Mouse (Mus musculus) midbrain, embryonic 16.5 days (tissue): ENCODE results near the gene Nfam1. TPM values are rescaled to one million over a fixed set of nuclear protein-coding genes. Genes with fewer than 3 reads are reported as not detected.
"Not testable (repeated sequence)": the region's sequence is repeated elsewhere in the genome, so short reads cannot be mapped to it uniquely, and the experiment has no call there.

Source experiments
- ATAC-seq: fragments of 200-750 bp; cut with Nextera tagmentation; 2 replicates; pipeline ENCODE4 v1.8.0; 2017; ENCODE audit warnings: moderate TSS enrichment
- H3K27ac ChIP-seq: fragments of 300-500 bp; sonication (generic); 2 replicates; pipeline ENCODE4 v1.5.1; 2014; ENCODE audit warnings: mild to moderate bottlenecking, low read length, mixed read lengths
- H3K27me3 ChIP-seq: fragments of 300-500 bp; sonication (generic); 2 replicates; pipeline ENCODE4 v1.6.1; 2014; ENCODE audit warnings: low read depth, low read length, mixed read lengths; ENCODE audit not compliant: control insufficient read depth, insufficient read depth
- H3K36me3 ChIP-seq: fragments of 300-500 bp; sonication (generic); 2 replicates; pipeline ENCODE4 v1.6.1; 2014; ENCODE audit warnings: mild to moderate bottlenecking, low read length, moderate library complexity, mixed read lengths; ENCODE audit not compliant: control insufficient read depth, insufficient read depth
- H3K4me1 ChIP-seq: fragments of 300-500 bp; sonication (generic); 2 replicates; pipeline ENCODE4 v1.6.1; 2014; ENCODE audit warnings: mild to moderate bottlenecking, low read length, mixed read lengths; ENCODE audit not compliant: control insufficient read depth, insufficient read depth
- H3K4me2 ChIP-seq: fragments of 300-500 bp; sonication (generic); 2 replicates; pipeline ENCODE4 v1.6.1; 2014; ENCODE audit warnings: mild to moderate bottlenecking, low read length, mixed read lengths
- H3K4me3 ChIP-seq: fragments of 300-500 bp; sonication (generic); 2 replicates; pipeline ENCODE4 v1.5.1; 2014; ENCODE audit warnings: low read depth, mild to moderate bottlenecking, low read length, moderate library complexity, mixed read lengths
- H3K9ac ChIP-seq: fragments of 300-500 bp; sonication (generic); 2 replicates; pipeline ENCODE4 v1.6.1; 2014; ENCODE audit warnings: low read depth, low read length, mixed read lengths
- H3K9me3 ChIP-seq: fragments of 300-500 bp; sonication (generic); replicated peaks from 2 replicates; pipeline ENCODE4 v1.6.1; 2014; ENCODE audit warnings: mild to moderate bottlenecking, low read length, mixed read lengths; ENCODE audit not compliant: control insufficient read depth, poor library complexity, severe bottlenecking
- WGBS: fragments of 180-500 bp; shearing (Covaris S2); extraction: QIAGEN DNeasy Blood & Tissue Kit; methylation state at CpG from one replicate; pipeline ENCODE4 v1.1.7; 2014; 5-methylcytosine and 5-hydroxymethylcytosine counted together
- polyA plus RNA-seq: library from polyadenylated mRNA; unstranded; fragments of >200 nt; fragmentation: Nextera tagmentation; extraction: Ambion mirVana; gene quantifications from 2 replicates; pipeline ENCODE4 v1.2.1, GENCODE M21; 2015

The Nfam1 gene
- polyA plus RNA-seq = 2.6 and 3.0 TPM in 2 replicates

DNA sequence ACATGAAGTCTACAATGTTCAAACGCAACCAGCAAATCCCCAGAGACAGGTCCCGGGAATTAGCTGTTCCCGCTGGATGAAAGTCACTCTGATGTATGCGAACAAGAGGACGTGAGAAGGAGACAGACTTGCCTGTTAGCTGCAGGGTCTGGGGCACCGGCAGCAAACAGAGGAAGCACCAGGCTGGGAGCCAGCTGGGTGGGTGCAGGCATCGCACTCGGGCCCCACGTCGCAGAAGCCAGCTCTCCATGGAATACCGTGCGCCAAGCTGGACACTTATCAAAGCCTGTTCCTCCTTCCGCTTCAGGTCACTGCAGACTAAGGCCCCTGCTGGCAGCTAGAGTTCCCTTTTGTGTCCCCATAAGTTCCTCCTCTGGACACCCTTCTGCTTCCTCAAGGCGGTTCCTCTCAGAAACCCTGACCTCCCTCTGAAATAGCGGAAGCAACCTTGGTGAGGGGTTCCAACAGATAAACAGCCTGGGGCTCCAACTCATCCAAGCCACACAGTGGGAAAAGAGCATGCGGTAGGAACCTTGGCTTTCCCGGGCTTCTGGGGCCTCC, at the start of gene Nfam1:
Gene Nfam1, minus strand, starts transcription at position 326 of the 561 bp plus-strand sequence.
- Histone ChIP-seq H3K4me2 (peak within 1 kb of the TSS; percentile 11; the same call in 1 of the 2 replicates), H3K36me3 (no peaks in the 10 kb centered on the region), H3K27me3 (no peaks in the 10 kb centered on the region; the same call in 1 of the 2 replicates), H3K9ac (peak within 1 kb of the TSS; percentile 35; the same call in 1 of the 2 replicates), H3K9me3 (no peaks in the 10 kb centered on the region), H3K4me1 (peaks cover 35% of the 10 kb centered on the region), H3K27ac (peak within 1 kb of the TSS; percentile 63), H3K4me3 (no peak within 1 kb of the TSS)
- 19% methylated on average over 17 of the region's 17 CpGs for WGBS
- no peak for ATAC-seq

DNA sequence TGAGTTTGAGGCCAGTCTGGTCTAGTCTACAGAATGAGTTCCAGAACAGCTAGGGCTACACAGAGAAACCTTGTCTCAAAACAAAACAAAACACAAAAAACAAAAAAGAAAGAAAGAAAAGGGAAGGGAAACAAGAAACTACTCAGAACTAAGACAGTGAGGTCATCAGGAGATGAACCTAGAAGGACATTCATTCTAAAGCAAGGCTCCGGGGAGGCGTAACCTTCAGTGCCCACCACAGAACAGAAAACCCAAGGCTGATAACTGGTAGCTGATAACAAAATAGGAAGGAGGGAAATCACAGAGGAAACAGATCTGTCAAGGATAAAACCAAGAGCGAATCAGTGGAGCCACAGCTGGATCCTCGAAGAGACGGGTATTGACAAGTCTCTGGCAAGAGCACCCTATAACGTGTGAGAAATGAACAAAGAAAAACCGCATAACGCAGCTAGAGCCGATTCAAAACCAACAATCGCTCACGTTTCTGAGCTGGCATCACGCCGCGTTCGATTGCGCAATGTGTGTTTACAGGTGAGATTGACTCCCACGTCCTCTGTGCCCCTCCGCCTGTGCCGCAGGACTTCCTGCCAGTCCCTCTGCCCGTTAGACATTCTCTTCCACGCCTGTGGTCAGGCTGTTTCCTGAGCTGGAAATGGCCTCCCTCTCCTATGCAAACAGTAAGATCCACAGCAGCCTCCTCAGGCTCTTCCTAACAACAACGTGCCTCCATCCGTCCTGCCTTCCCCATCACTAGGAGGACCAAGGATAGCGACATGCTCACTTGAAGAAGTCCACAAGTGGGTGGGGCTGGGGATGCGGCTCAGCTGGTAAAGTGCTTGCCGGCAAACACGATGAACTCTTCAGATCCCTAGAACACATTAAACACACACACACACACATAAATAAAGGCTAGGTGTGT, 42.8 kb upstream of the Nfam1 start:
- H3K4me1 ChIP-seq = no peaks in the 10 kb centered on the region; the same call in 1 of the 2 replicates
- no peaks in the 10 kb centered on the region for H3K27me3 ChIP-seq
- H3K9me3 ChIP-seq = no peaks in the 10 kb centered on the region
- no peak overlapping the region for H3K4me2 ChIP-seq
- no peak overlapping the region for H3K4me3 ChIP-seq
- no peak overlapping the region for H3K9ac ChIP-seq
- no peaks in the 10 kb centered on the region for H3K36me3 ChIP-seq
- no peak overlapping the region for H3K27ac ChIP-seq
- ATAC-seq = no peak
- 64% methylated on average over 27 of the region's 27 CpGs for WGBS

DNA sequence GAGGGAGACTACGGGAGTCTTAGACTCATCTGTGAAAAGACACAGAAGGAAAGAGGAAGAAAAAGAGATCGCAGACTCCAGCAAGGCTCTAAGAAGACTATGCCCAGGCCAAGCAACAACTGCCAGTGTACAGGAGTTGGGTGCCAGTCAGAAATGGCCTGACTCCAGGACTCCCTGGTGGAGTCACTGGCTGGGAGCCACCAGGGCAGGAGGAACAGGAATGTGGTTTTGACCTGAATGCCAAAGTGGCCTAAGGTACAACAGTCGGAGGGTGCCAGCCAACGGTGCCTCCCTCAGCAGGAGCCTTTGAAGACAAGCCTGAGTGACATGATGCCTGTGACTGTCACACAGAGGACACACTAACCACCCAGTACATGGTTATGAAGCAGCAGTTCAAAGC, 41.1 kb upstream of the Nfam1 start:
- no peak overlapping the region for H3K4me3 ChIP-seq
- no peak overlapping the region for H3K4me2 ChIP-seq
- H3K9me3 ChIP-seq = no peaks in the 10 kb centered on the region
- H3K27me3 ChIP-seq = no peaks in the 10 kb centered on the region
- 77% methylated on average over 4 of the region's 4 CpGs for WGBS
- no peak for ATAC-seq
- H3K27ac ChIP-seq = no peak overlapping the region
- no peaks in the 10 kb centered on the region for H3K36me3 ChIP-seq
- no peak overlapping the region for H3K9ac ChIP-seq
- no peaks in the 10 kb centered on the region; the same call in 1 of the 2 replicates for H3K4me1 ChIP-seq

DNA sequence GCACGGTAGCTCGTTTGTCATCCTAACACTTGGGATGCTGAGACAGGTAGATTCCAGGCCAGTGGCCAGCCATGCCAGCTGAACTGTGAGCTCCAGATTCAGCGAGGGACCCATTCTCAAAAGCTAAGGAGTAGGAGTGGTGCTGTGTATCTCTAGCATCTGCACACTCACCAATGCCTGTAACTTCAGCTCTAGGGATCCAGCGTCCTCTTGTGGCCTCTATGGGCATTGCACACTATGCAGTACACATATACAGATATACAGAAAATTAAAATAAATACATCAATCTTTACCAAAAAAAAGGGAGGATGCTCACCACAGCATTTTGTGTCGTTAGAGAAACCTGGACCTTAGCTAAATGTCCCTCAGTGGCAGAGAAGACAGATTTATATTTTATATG, 38.6 kb upstream of the Nfam1 start:
- H3K4me2 ChIP-seq = no peak overlapping the region
- 87% methylated on average over 5 of the region's 5 CpGs for WGBS
- H3K4me3 ChIP-seq = no peak overlapping the region
- no peaks in the 10 kb centered on the region for H3K27me3 ChIP-seq
- no peaks in the 10 kb centered on the region for H3K4me1 ChIP-seq
- H3K9me3 ChIP-seq = no peaks in the 10 kb centered on the region
- no peak overlapping the region for H3K27ac ChIP-seq
- no peak overlapping the region for H3K9ac ChIP-seq
- H3K36me3 ChIP-seq = no peaks in the 10 kb centered on the region
- ATAC-seq = no peak

DNA sequence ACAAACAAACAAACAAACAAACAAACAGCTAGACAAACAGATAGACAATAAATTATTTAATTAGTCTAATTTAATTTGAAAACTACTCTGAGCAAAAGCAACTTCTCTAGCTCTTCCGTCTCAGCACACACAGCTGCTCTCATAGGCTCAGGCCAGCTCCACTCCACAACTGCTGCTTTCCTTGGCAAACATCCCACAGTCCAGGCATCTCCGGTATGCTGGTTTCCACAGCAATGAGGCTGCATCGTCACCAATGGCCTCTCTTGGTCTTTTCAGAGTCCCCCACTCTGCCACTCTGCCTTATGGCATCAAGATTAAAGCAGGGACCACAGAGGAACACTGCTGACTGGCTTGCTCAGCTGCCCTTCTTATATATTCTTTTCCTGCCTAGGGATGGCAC, 37.8 kb upstream of the Nfam1 start:
- no peak overlapping the region for H3K4me2 ChIP-seq
- no peak overlapping the region for H3K27ac ChIP-seq
- no peak overlapping the region for H3K4me3 ChIP-seq
- no peak for ATAC-seq
- H3K4me1 ChIP-seq = no peaks in the 10 kb centered on the region
- H3K9me3 ChIP-seq = no peaks in the 10 kb centered on the region
- H3K9ac ChIP-seq = no peak overlapping the region
- WGBS = 56% methylated on average over 3 of the region's 3 CpGs
- H3K36me3 ChIP-seq = no peaks in the 10 kb centered on the region
- no peaks in the 10 kb centered on the region for H3K27me3 ChIP-seq

DNA sequence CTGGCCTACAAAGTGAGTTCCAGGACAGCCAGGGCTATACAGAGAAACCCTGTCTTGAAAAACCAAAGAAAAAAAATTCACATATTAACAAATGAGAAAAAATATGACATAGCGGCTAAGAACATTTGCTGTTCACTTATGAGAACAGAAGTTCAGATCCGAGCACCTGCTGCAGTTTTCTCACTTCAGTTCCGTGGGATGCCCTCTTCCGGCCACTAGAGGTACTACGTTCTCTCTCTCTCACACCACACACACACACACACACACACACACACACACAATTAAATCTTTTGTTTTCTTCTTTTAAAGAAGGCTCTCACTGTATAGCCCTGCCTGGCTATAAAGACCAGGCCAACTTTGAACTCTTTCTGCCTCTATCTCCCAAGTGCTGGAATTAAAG, 35.2 kb upstream of the Nfam1 start:
- 97% methylated on average over 5 of the region's 5 CpGs for WGBS
- no peaks in the 10 kb centered on the region for H3K27me3 ChIP-seq
- no peaks in the 10 kb centered on the region for H3K36me3 ChIP-seq
- H3K27ac ChIP-seq = no peak overlapping the region
- no peak for ATAC-seq
- H3K9me3 ChIP-seq = no peaks in the 10 kb centered on the region
- no peaks in the 10 kb centered on the region for H3K4me1 ChIP-seq
- no peak overlapping the region for H3K4me3 ChIP-seq
- no peak overlapping the region for H3K4me2 ChIP-seq
- no peak overlapping the region for H3K9ac ChIP-seq

DNA sequence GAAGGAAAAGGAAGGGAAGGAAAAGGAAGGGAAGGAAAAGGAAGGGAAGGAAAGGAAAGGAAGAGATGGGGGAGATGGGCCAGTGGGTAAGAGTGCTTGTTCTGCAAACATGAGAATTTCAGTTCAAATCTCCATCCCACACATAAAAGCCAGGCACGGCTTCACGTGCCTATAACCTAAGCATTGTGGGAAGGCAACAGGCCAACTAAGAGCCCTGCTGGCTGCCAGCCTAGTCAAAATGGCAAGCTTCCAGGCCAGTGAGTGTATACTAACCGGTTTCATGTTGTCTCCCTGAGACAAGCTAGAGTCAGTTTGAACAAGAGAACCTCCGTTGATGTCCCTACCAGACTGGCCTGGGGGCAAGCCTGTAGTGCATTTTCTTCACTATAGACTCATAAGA, 32.4 kb upstream of the Nfam1 start:
- no peak for ATAC-seq
- H3K4me3 ChIP-seq = no peak overlapping the region
- H3K9ac ChIP-seq = no peak overlapping the region
- H3K27ac ChIP-seq = no peak overlapping the region
- no peaks in the 10 kb centered on the region for H3K9me3 ChIP-seq
- no peaks in the 10 kb centered on the region for H3K36me3 ChIP-seq
- H3K4me1 ChIP-seq = no peaks in the 10 kb centered on the region
- H3K27me3 ChIP-seq = no peaks in the 10 kb centered on the region
- H3K4me2 ChIP-seq = no peak overlapping the region
- WGBS = 70% methylated on average over 4 of the region's 4 CpGs

DNA sequence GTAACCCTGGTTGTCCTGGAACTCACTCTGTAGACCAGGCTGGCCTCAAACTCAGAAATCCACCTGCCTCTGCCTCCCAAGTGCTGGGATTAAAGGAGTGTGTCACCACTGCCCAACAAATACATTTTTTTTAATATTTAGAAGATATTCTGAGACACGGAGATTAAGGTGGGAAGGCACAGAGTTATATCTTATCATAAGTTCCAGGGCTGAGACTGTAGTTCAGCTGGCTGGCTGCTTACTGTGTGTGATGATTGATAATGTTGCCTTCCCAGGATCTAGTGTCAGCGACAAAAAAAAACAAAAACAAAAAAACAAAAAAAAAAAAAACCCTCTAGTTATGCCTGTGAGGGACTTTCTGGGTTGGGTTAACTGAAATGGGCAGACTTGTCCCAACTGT, 29.5 kb upstream of the Nfam1 start:
- WGBS = 94% methylated on average over 2 of the region's 2 CpGs
- not testable (repeated sequence) for H3K27ac ChIP-seq, H3K9me3 ChIP-seq, H3K4me2 ChIP-seq, H3K4me3 ChIP-seq, H3K9ac ChIP-seq, H3K27me3 ChIP-seq, ATAC-seq, H3K36me3 ChIP-seq
- peaks cover 16% of the 10 kb centered on the region for H3K4me1 ChIP-seq

DNA sequence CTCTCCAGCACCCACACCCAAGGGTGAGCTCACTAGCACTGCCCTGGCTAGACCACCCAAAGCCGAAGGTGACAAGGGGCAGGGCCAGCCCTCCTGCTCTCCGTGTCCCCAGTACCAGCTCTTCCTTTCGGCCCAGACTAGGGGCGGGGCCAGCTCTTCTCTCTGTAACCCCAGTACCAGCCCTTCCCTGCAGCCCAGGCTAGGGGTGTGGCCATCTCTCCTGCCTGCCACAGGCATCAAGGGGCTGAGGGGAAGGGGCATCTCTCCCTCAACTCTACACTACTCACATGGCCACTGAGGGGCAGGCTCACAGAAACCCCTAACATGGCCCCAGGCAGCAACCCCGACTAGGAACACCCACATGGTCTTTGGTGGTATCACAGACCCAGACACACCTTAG, 28.6 kb upstream of the Nfam1 start:
- no peak for ATAC-seq

More for the DNA sequence above, 28.6 kb upstream of the Nfam1 start:
- Histone ChIP-seq H3K36me3 (no peaks in the 10 kb centered on the region), H3K4me3 (no peak overlapping the region), H3K9ac (no peak overlapping the region), H3K4me1 (peaks cover 23% of the 10 kb centered on the region), H3K9me3 (no peaks in the 10 kb centered on the region), H3K27ac (no peak overlapping the region), H3K4me2 (no peak overlapping the region), H3K27me3 (no peaks in the 10 kb centered on the region)
- 25% methylated on average over 5 of the region's 5 CpGs for WGBS
